Mouse (Mus musculus) layer of hippocampus, postnatal 25 days (tissue): ENCODE results near the gene Usp47. TPM values are rescaled to one million over a fixed set of nuclear protein-coding genes. Genes with fewer than 3 reads are reported as not detected.

Experiments
- DNase-seq, 2 experiments: peaks; one replicate each; pipeline ENCODE4 v3.0.0; 2022; ENCODE audit warnings: mixed read lengths in 2 of 2, low spot score in 1 of 2; ENCODE audit errors: extremely low spot score in 1 of 2
- total RNA-seq, 2 experiments: library from RNA; stranded (reverse); gene quantifications; 2 replicates each; pipeline ENCODE4 v1.2.3; 2021

Gene Usp47
- total RNA-seq, 2 experiments from 2014 or later, result 63.4 to 67.6 TPM

- DNase-seq, result no peak
Observed at GRCm38 (mm10) chr7:112147979-112148378, 124.7 kb downstream of the Usp47 start.

GRCm38 (mm10) chr7:112149113-112149512, 125.8 kb downstream of the Usp47 start:
- no peak for DNase-seq

GRCm38 (mm10) chr7:112154445-112154844, 131.1 kb downstream of the Usp47 start:
- DNase-seq, result no peak

GRCm38 (mm10) chr7:112155194-112155593, 131.9 kb downstream of the Usp47 start:
- DNase-seq, result no peak

GRCm38 (mm10) chr7:112157584-112158315, 134.4 kb downstream of the Usp47 start:
- DNase-seq, result no peak

GRCm38 (mm10) chr7:112158316-112158741, 135.0 kb downstream of the Usp47 start:
- DNase-seq, result no peak

GRCm38 (mm10) chr7:112158942-112159341, 135.6 kb downstream of the Usp47 start, which contains the start of gene Dkk3:
Gene Dkk3 (minus strand): TSS chr7:112159057.
- DNase-seq, result peak in 1 of 2 experiments; percentile 27

GRCm38 (mm10) chr7:112159835-112160234, 136.5 kb downstream of the Usp47 start:
- no peak for DNase-seq

Other genes with a start within 250 kb of the Usp47 start
- gene Galnt18, start 243.5 kb upstream of the Usp47 start, total RNA-seq, result 10 to 100 TPM; 59.3 to 59.6 TPM
- 100 to 1,000 TPM; 218 to 244 TPM for gene Dkk3, start 135.6 kb downstream of the Usp47 start, total RNA-seq
- 100 to 1,000 TPM; 645 to 717 TPM for gene Mical2, start 202.4 kb downstream of the Usp47 start, total RNA-seq